Mouse (Mus musculus) Patski (cell line): ENCODE results near the gene Abcc4. TPM values are rescaled to one million over a fixed set of nuclear protein-coding genes. Genes with fewer than 3 reads are reported as not detected.

Source experiments
- ATAC-seq: fragments of 100-300 bp; one replicate; pipeline ENCODE4 v1.8.0; 2021
- CTCF ChIA-PET: fragments of 350-600 bp; sonication (Branson Sonifier 250); formaldehyde crosslinking; loops from one replicate; lab custom pipeline; 2022; ENCODE audit warnings: inconsistent platforms; lab: Charles Lee
- POLR2A ChIA-PET: fragments of 350-600 bp; sonication (Branson Sonifier 250); formaldehyde crosslinking; loops from one replicate; lab custom pipeline; 2022; ENCODE audit warnings: antibody characterized with exemption, inconsistent platforms; lab: Charles Lee
- DNase-seq: peaks from one replicate; pipeline ENCODE4 v3.0.0-alpha.2; 2011; ENCODE audit warnings: low read depth, low spot score
- H3K27me3 ChIP-seq: fragments of 371-371 bp; one replicate; pipeline ENCODE4 v1.5.1; 2021
- CTCF ChIP-seq: fragments of 100-300 bp; IDR thresholded peaks from one replicate; pipeline ENCODE4 v1.5.1; 2021
- in situ Hi-C: fragments of 300-500 bp; cut with MboI; formaldehyde crosslinking; loops from 3 replicates; pipeline ENCODE4 v1.11.1; 2018; ENCODE audit warnings: low pct_unique_long_range_greater_than_20kb, mixed read lengths
- polyA plus RNA-seq: library from polyadenylated mRNA; unstranded; gene quantifications from one replicate; pipeline ENCODE4 v1.2.3, GENCODE M21; 2021

Abcc4 gene
- polyA plus RNA-seq, 1 experiment from 2014 or later, result 52.8 TPM

DNA sequence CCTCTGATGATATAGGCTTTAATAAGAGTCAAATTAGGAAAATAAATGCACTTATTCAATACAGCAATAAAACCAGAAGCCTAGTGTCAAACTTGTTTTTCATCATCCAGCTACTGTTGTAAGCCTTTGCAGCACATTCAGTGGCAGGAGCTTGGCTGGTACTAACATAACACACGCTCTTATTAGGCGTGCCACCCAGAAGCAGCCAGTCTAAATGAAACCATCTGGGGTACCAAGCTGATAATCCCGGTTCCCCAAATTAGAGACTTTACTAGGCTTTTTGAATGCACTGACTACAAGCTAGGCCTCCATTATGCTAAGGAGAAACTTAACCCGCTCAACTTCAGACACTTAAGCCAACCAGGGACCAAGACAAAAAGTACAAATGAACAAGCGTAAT lies 195.8 kb downstream of the Abcc4 start:
- TF ChIP-seq CTCF, result no peak
- ATAC-seq, result no peak
- ChIA-PET CTCF (no interaction called here), POLR2A (no interaction called here)
- in situ Hi-C loops, result no loop called here
- no peaks in the 10 kb centered on the region for H3K27me3 ChIP-seq
- no peak for DNase-seq

DNA sequence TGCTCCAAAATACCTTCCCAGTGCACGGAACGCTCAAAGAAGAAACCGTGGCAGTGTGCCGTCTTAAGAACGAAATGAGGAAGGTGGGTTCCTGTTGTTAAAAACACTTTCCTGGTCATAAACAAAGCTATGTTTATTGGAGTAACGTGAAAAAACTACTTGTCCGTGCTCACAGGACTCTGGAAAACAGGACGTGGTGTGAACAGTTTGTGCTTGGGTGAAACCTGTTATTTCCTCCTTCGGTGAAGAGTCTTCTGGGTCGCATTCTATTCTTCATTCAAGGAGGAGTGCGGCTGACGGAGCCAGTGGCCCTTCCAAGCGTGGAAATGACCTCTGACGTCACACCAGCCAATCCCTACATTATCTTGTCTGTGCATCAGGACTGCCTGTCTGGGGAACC lies 198.2 kb downstream of the Abcc4 start:
- no peaks in the 10 kb centered on the region for H3K27me3 ChIP-seq
- DNase-seq (no peak), ATAC-seq (no peak)
- ChIA-PET CTCF (no interaction called here), POLR2A (interaction anchor here (0.6 kb wide), 1 partner anchor 335 kb away, joined by 5 read pairs; no protein-coding TSS in a partner anchor)
- in situ Hi-C loops, result no loop called here
- no peak for TF ChIP-seq CTCF

DNA sequence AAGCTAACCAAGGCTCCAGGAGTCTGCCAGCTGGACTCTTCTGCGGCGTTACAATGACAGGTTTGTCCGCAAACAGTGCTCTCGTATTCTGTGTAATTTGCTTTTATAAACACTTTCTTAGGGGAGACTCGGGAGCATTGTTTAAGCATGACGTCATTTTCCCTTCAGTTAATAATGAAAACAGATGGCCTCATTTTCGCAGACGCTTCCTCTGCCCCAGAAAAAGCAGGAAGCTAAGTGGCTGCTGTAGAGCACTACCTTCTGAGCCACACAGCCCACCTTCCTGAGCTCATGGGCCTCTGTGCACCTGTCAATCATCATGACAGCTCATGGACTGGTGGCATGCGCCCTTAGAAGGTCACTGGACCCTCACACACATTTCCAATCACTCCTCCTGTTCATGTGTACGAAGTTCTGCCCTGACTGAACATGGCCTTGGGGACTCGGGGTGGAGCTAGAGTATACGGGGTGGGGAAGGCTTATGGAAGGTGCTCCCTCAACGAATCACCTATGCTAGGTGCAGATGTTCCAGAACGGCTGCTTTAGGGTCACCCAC lies 199.3 kb downstream of the Abcc4 start:
- ATAC-seq (no peak), DNase-seq (no peak)
- in situ Hi-C loops, result no loop called here
- ChIA-PET POLR2A (no interaction called here), CTCF (interaction anchor here (1.2 kb wide), 1 partner anchor 25 kb away, joined by 3 read pairs; no protein-coding TSS in a partner anchor)
- no peaks in the 10 kb centered on the region for H3K27me3 ChIP-seq
- no peak for TF ChIP-seq CTCF

DNA sequence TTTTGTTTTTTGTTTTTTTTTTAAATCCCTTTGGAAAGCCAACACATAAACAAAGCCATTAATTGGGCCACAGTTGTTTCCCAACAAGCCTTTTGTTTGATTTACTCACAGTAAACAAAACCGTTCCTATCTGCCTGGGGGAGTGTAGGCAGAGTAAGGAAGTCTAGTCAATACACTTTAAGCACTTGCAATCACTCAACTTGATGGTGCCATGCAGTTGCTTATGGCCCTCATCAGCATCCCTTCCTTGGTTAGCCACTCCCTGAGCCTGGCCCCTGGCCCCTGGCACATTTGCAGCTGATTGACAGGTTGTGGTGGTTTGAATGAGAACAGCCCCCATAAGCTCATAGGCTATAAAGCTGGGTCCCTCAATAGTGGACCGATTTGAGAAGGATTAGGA lies 209.3 kb downstream of the Abcc4 start:
- no peak for TF ChIP-seq CTCF
- in situ Hi-C loops, result no loop called here

GRCm38 (mm10) chr14:118495458-118495857 lies 210.6 kb downstream of the Abcc4 start:
- POLR2A ChIA-PET, result no interaction called here
- DNase-seq, result no peak

More for the DNA sequence above, 209.3 kb downstream of the Abcc4 start:
- ATAC-seq, result no peak
- ChIA-PET CTCF (no interaction called here), POLR2A (no interaction called here)
- DNase-seq, result no peak
- H3K27me3 ChIP-seq, result no peaks in the 10 kb centered on the region

DNA sequence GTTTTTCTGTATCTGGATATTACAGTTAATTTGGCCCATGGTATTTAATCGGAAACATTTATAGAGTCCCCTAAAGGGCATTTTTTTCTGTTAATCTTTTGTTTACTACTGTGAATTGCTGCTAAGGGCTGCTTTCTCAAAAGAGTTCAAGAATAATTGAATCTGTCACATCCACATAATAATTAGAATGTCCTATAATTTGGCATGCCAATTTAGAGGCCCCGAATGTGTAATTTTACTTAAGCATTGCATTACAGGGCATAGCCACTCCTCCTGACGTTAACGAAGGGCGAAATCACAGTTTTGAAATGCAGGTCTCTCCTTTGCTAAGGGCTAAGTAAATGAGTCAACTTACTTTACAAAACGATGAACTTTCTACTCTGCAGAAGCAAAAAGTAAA lies 214.3 kb downstream of the Abcc4 start:
- H3K27me3 ChIP-seq, result no peaks in the 10 kb centered on the region
- DNase-seq (no peak), ATAC-seq (no peak)
- in situ Hi-C loops, result no loop called here
- TF ChIP-seq CTCF, result no peak
- ChIA-PET CTCF (no interaction called here), POLR2A (no interaction called here)

More at GRCm38 (mm10) chr14:118495458-118495857, 210.6 kb downstream of the Abcc4 start:
- CTCF ChIA-PET, result no interaction called here
- ATAC-seq, result no peak
- H3K27me3 ChIP-seq, result no peaks in the 10 kb centered on the region
- TF ChIP-seq CTCF, result no peak
- in situ Hi-C loops, result no loop called here

GRCm38 (mm10) chr14:118491300-118491699 lies 214.7 kb downstream of the Abcc4 start:
- DNase-seq (no peak), ATAC-seq (no peak)
- in situ Hi-C loops, result no loop called here
- POLR2A ChIA-PET, result no interaction called here
- CTCF ChIA-PET, result no interaction called here
- TF ChIP-seq CTCF, result no peak
- H3K27me3 ChIP-seq, result no peaks in the 10 kb centered on the region

DNA sequence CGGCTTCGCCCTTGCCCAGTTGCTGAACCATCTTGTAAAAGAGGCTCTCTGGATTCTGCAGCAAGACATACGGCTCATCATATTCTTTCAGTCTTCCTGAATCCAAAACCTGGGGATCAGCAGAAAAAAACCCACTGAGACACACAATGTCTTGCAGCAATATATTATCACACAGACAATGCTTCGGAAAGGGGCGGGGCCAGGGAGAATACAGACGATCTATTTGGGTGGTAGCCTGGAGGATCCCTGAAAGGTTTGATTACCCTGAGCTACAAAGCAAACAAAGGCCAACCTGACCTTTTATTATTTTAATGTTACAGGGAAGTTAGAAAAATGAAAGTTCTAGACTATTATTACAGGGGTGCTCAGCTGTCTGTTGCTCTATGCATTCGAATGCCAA lies 215.5 kb downstream of the Abcc4 start:
- in situ Hi-C loops, result no loop called here
- ChIA-PET POLR2A (no interaction called here), CTCF (no interaction called here)
- ATAC-seq (no peak), DNase-seq (no peak)
- no peaks in the 10 kb centered on the region for H3K27me3 ChIP-seq
- TF ChIP-seq CTCF, result no peak

DNA sequence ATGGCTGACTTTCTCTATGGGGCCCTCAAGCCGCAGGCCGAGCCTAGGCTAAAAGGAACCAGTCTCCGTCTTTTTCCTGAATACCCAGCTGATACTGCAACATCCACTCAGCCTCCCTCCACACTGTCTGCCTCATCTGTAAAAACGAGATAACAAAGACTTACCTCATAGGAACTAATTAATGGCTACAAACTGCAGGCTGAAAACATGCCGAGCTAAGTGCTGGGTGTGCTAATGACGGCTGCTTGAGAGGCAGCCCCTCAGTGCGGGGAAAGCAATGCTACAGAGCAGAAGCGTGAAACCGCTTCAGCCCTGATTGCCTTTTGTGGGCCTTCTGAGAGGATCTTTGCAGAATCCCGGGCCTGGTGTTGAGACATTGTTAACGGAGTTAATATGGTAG lies 219.7 kb downstream of the Abcc4 start:
- in situ Hi-C loops, result no loop called here
- H3K27me3 ChIP-seq, result no peaks in the 10 kb centered on the region
- ATAC-seq (no peak), DNase-seq (no peak)
- TF ChIP-seq CTCF, result no peak
- POLR2A ChIA-PET, result no interaction called here
- CTCF ChIA-PET, result no interaction called here

GRCm38 (mm10) chr14:118485646-118486045 lies 220.4 kb downstream of the Abcc4 start:
- ChIA-PET CTCF (no interaction called here), POLR2A (no interaction called here)
- no peaks in the 10 kb centered on the region for H3K27me3 ChIP-seq
- no peak for DNase-seq
- in situ Hi-C loops, result no loop called here
- TF ChIP-seq CTCF, result no peak
- no peak for ATAC-seq

DNA sequence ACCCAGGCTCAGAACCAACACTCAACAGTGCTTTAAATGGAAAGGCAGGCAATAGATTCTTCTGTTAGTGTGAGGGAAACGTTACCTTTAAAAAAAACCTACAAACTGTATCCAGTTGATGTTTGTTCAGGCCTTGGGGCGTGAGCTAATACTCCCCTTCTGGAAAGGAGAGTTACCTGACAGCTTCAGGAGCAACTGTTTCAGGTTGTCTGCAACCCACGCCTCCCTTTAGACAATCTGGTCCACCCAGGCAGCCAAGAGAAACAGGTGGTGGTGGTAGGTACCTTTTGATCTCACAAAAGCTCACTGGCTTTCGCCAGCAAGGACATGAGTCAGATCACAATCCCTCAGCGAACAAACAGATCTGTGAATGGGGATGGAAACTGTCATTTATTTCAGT lies 223.7 kb downstream of the Abcc4 start:
- in situ Hi-C loops, result no loop called here
- DNase-seq (no peak), ATAC-seq (no peak)
- no peaks in the 10 kb centered on the region for H3K27me3 ChIP-seq
- POLR2A ChIA-PET, result interaction anchor here (0.6 kb wide), 1 partner anchor 376 kb away, joined by 4 read pairs; no protein-coding TSS in a partner anchor
- no peak for TF ChIP-seq CTCF
- CTCF ChIA-PET, result no interaction called here

GRCm38 (mm10) chr14:118481779-118482178 lies 224.2 kb downstream of the Abcc4 start:
- CTCF ChIA-PET, result interaction anchor here (1.4 kb wide), 1 partner anchor 25 kb away, joined by 3 read pairs; no protein-coding TSS in a partner anchor

More at GRCm38 (mm10) chr14:118481779-118482178, 224.2 kb downstream of the Abcc4 start:
- DNase-seq, result no peak
- in situ Hi-C loops, result no loop called here
- no peak for ATAC-seq
- POLR2A ChIA-PET, result interaction anchor here (0.6 kb wide), 2 partner anchors 63 to 377 kb away, joined by 3 to 4 read pairs; no protein-coding TSS in a partner anchor
- no peaks in the 10 kb centered on the region for H3K27me3 ChIP-seq
- no peak for TF ChIP-seq CTCF
